Mouse (Mus musculus) bone marrow, adult 2 months (tissue): ENCODE measurements at regions not wholly inside any gene's neighbourhood (a gene's known extent, or its start where the extent isn't known, plus 50 kb on each side); places are given as distances from the start of the nearest gene placed in this dataset.

ENCODE experiments used
- CTCF ChIP-seq: fragments of 200-500 bp; IDR thresholded peaks from 2 replicates; pipeline ENCODE4 v1.5.1; 2011; ENCODE audit warnings: low read length, control low read depth; ENCODE audit not compliant: control insufficient read depth, insufficient read depth
- POLR2A ChIP-seq: fragments of 200-500 bp; IDR thresholded peaks from 2 replicates; pipeline ENCODE4 v1.6.1; 2011; ENCODE audit warnings: low read depth, mild to moderate bottlenecking, control low read depth, low read length, borderline replicate concordance; ENCODE audit not compliant: control insufficient read depth

DNA sequence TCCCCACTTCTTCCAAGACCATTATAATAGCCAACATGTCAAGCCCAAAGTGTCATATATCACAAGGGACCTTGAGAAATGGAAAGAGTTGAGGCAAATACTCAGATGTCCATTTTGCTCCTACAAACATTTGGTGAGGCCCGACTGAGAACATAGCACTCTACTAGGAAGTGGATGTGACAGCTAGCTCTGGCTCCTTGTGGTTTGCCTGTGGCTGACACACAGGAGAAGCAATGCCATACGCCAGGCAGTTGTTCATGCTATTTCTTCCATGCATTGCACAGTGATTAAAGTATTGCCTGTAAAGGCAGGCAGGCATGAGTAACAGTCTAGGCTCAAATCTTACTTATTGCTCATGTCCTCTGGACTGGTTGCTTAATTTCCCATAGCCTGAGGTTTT lies 281.3 kb downstream of the Kctd12 start:
- TF ChIP-seq CTCF, result no peak
- no peak for TF ChIP-seq POLR2A
